23 mouse cellular contexts compared by ENCODE assay signal in genomic region chr2:77493695-77494094, GRCm38 (mm10).
DNase-seq lines count a peak whose midpoint lies in the region; ATAC-seq lines count a peak whose summit lies in the region.
"Had no signal": no experiment of that assay in that cellular context is flagged by ENCODE, and none has a peak within 500 bp of the region (broad histone marks: within the 10 kb centered on the region; RNA-seq: fewer than 3 reads in every experiment).

No protein-coding gene starts in this region.

- no peak overlapping the region for H3K4me3 ChIP-seq in kidney, embryonic 15.5 days (replicated peaks)
- H3K4me3 ChIP-seq: forebrain, embryonic 10.5 days; forebrain, embryonic 13.5 days; heart, adult 2 months; heart, embryonic 10.5 days; heart, embryonic 13.5 days had no signal

- ATAC-seq in kidney, embryonic 15.5 days (replicated peaks; ENCODE audit: low FRiP score): no peak
- ATAC-seq: forebrain, embryonic 13.5 days; forebrain, embryonic 16.5 days; Patski had no signal

- no peak overlapping the region for H3K27ac ChIP-seq in kidney, embryonic 15.5 days
- H3K27ac ChIP-seq: forebrain, embryonic 10.5 days; forebrain, embryonic 13.5 days; heart, adult 2 months; heart, embryonic 10.5 days; heart, embryonic 13.5 days; hindbrain, embryonic 14.5 days had no signal

- no peaks in the 10 kb centered on the region for H3K27me3 ChIP-seq in kidney, embryonic 15.5 days
- H3K27me3 ChIP-seq: forebrain, embryonic 13.5 days; heart, embryonic 13.5 days had no signal

- no peaks in the 10 kb centered on the region for H3K9me3 ChIP-seq in kidney, embryonic 15.5 days (replicated peaks)
- H3K9me3 ChIP-seq: forebrain, embryonic 10.5 days; forebrain, embryonic 13.5 days; heart, embryonic 10.5 days had no signal

- H3K4me2 ChIP-seq in kidney, embryonic 15.5 days: no peak overlapping the region
- H3K4me2 ChIP-seq: forebrain, embryonic 13.5 days; heart, embryonic 13.5 days; hindbrain, embryonic 14.5 days had no signal

- peak; percentile 37 for DNase-seq in kidney, adult 11 months
- DNase-seq in kidney, adult 9 months: peak; percentile 48
- DNase-seq in kidney, adult 18-20 months: no peak
- DNase-seq in kidney, postnatal 36 days: peak; percentile 33 to 49
- DNase-seq in MN1 (ENCODE audit: low spot score): no peak
- DNase-seq: adrenal gland, postnatal 10 days; adrenal gland, postnatal 36 days; cerebellum, adult 18-20 months; cerebellum, adult 9-10 months; cerebellum, postnatal 14 days; gastrocnemius, postnatal 10 days; gastrocnemius, postnatal 36 days; heart, adult 2 months; heart, postnatal 14 days; heart, postnatal 4 days had no signal

- 86% methylated on average over 8 of the region's 8 CpGs for WGBS in kidney, embryonic 15.5 days

- no peaks in the 10 kb centered on the region for H3K36me3 ChIP-seq in kidney, embryonic 15.5 days
- H3K36me3 ChIP-seq: forebrain, embryonic 10.5 days; heart, embryonic 10.5 days; heart, embryonic 13.5 days had no signal

- H3K9ac ChIP-seq in kidney, embryonic 15.5 days: no peak overlapping the region
- H3K9ac ChIP-seq: forebrain, embryonic 13.5 days; heart, embryonic 13.5 days; hindbrain, embryonic 14.5 days had no signal

- 0 out of 2 replicates have a peak, but pooled peaks cover 4% of the 10 kb centered on the region for H3K4me1 ChIP-seq in kidney, embryonic 15.5 days
- H3K4me1 ChIP-seq: forebrain, embryonic 10.5 days; forebrain, embryonic 13.5 days; heart, embryonic 10.5 days had no signal

Comparison
In these comparisons a context has a peak if more than half of its experiments do, and no peak if none do; other contexts are left out.
1. DNase-seq: peak in kidney, adult 11 months (single experiment), kidney, adult 9 months (single experiment) and kidney, postnatal 36 days (2 of 2); none in kidney, adult 18-20 months (single experiment) and MN1 (single experiment).